Mouse (Mus musculus): ENCODE results near the gene Olfr247.
"Not testable (repeated sequence)": the region's sequence is repeated elsewhere in the genome, so short reads cannot be mapped to it uniquely, and the experiment has no call there.

Gene Olfr247

GRCm38 (mm10) chr10:129976040-129976439 is at the start of gene Olfr247:
Gene Olfr247 (minus strand): TSS chr10:129976140.
- DNase-seq (ENCODE audit: low spot score in 2 of 2): not testable (repeated sequence)

DNA sequence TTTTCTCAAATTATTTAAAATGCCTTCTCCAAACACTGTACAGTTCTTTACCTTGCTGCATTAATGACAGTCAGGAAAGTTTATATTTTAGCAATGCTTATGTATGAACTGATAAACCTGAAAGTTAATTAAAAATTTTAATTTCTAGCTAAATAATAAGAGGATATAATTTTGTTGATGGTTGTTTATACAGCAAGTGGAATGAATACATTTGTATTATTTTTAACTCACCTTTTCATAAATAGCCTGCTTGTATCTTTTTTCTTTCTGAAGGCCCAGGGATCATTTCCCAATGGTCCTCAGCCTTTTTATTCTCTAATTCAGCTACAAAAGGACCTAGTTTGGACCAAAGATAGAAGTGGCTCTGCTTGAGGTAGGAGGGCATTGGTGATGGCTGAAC is 36.4 kb upstream of the Olfr247 start, which contains the start of gene Olfr820:
Olfr820 (plus strand) TSS at position 301 of the 400 bp plus-strand sequence.
- no peak for DNase-seq (ENCODE audit: low spot score in 2 of 2)

DNA sequence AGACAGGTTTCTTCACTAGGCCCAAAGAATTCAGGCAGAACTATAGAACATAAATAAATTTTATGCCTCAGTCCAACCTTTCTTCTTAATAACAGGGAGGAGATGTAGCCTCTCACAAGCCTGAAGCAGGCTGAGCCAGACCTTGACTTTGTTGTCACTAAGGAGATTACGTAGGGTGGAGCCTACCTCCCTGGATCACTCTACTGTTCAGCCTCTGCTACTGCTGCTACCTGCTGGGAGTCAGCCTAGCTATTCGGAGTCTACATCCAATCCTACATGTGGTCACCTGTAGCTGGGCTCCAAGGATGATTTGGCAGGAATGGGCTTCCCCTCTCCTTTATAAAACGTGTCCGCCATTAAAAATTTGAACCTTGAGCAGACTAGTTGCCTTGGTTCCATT is 29.4 kb upstream of the Olfr247 start:
- DNase-seq (ENCODE audit: low spot score in 2 of 2): not testable (repeated sequence)

GRCm38 (mm10) chr10:130004104-130004503 is 28.2 kb upstream of the Olfr247 start:
- not testable (repeated sequence) for DNase-seq (ENCODE audit: low spot score in 2 of 2)

DNA sequence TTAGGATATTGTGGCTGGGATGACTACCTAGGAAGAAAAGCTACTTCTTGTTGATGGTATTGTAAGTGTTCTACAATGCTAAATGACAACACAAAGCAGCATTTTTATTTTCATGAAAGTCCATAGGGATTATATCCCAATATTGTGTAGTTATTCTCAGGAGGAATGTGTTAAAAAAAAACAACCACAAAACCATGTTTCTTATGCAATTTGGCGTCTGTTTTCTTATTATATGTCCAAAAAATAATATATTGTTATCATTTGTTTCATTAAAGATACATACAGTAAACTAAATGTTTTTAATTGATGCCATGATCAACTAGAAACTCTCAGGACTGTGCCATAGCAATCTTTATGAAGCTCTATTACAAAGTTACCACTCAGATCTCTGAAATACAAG is 9.0 kb upstream of the Olfr247 start, which contains the start of gene Gm10310:
Gm10310 (minus strand) TSS at position 101 of the 400 bp plus-strand sequence.
- not testable (repeated sequence) for DNase-seq (ENCODE audit: low spot score in 2 of 2)

DNA sequence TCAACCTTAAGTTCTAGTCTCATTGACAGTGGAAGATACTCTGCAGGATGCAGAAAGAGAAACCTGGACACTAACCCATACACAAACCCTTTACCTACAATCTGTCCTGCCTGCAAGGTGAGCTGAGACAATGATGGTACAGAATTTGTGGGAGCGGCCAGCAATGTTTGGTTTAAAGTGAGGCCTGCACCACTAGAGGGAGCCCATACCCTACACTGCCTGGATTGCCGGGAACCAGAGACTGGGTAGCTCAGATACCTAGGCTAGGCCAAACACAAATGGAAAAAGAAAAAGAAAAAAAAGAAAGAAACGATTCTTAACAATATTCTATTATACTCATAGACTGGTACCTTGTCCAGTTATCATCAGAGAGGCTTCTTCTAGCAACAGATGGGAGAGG is 5.9 kb upstream of the Olfr247 start:
- DNase-seq (ENCODE audit: low spot score in 2 of 2): not testable (repeated sequence)

GRCm38 (mm10) chr10:129972994-129973393 is 2.9 kb downstream of the Olfr247 start:
- DNase-seq (ENCODE audit: low spot score in 2 of 2): not testable (repeated sequence)

DNA sequence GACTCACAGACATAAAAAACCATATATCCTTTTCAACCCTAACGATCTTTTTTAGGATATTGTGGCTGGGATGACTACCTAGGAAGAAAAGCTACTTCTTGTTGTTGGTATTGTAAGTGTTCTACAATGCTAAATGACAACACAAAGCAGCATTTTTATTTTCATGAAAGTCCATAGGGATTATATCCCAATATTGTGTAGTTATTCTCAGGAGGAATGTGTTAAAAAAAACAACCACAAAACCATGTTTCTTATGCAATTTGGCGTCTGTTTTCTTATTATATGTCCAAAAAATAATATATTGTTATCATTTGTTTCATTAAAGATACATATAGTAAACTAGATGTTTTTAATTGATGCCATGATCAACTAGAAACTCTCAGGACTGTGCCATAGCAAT is 8.8 kb downstream of the Olfr247 start, which contains the start of gene Olfr819:
Olfr819 (minus strand) TSS at position 101 of the 400 bp plus-strand sequence.
- not testable (repeated sequence) for DNase-seq (ENCODE audit: low spot score in 2 of 2)

- not testable (repeated sequence) for DNase-seq (ENCODE audit: low spot score in 2 of 2)
These were observed 9.7 kb downstream of the Olfr247 start for GRCm38 (mm10) chr10:129966232-129966631.

DNA sequence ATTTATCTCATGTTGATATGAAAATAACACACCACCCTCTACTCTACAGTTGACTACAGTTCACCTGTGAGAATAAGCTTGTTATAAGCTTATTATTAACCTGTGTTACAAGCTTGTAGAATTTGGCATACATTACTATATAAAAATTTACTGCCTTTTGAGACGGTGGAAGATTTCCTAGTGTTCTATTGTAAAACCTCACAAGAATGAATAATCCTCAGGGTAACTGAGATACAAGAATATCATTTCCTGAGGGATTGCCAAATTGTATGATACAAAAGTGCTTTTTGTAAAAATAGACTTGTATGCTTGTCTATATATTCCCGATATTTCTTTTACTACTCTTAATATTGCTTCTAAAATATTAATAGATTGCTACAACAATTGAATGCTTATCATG is 26.9 kb downstream of the Olfr247 start, which contains the start of gene Olfr818:
Olfr818 (minus strand) TSS at position 101 of the 400 bp plus-strand sequence.
- DNase-seq (ENCODE audit: low spot score in 2 of 2): no peak
